ENCODE assay signal across 14 mouse cellular contexts in the genomic region with DNA sequence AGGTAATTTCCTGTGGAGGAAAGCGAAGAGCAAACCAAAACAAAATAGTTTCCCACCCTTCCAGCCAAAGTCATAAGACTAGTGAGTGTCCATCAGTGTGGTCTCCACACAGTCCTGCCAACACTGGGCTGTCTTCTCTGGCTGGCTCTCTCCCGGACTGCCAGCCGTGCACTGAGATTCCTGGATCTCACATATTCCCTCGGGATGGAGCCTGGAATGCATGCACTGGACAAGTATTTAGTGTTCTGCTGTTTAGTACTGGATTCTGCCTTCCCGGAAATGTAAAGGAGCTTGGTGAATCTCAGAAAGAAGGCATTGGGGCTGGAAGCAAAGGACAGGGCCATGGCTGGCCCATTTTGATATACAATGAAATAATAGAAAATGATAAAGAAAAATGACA.
"Had no signal": no experiment of that assay in that cellular context is flagged by ENCODE, and none has a peak within 500 bp of the region (broad histone marks: within the 10 kb centered on the region; RNA-seq: fewer than 3 reads in every experiment).

No protein-coding gene starts in this region.

- H3K4me1 ChIP-seq: midbrain, embryonic 12.5 days; neural tube, embryonic 13.5 days had no signal

- H3K4me2 ChIP-seq: limb, embryonic 13.5 days; midbrain, embryonic 12.5 days; neural tube, embryonic 13.5 days had no signal

- ATAC-seq: midbrain, embryonic 16.5 days had no signal

- H3K9ac ChIP-seq: limb, embryonic 13.5 days; liver, embryonic 14.5 days; midbrain, embryonic 12.5 days; neural tube, embryonic 13.5 days had no signal

- DNase-seq: kidney, adult 8-10 months; left cerebral cortex, postnatal 4 days; lung, adult 18-20 months; lung, postnatal 36 days; retina, postnatal 1 day; right cerebral cortex, postnatal 4 days; spleen, adult 18-20 months; thymus, adult 18-20 months; thymus, postnatal 25 days had no signal

- H3K27me3 ChIP-seq: limb, embryonic 13.5 days; midbrain, embryonic 12.5 days; neural tube, embryonic 13.5 days had no signal

- H3K27ac ChIP-seq: limb, embryonic 13.5 days; liver, embryonic 14.5 days; midbrain, embryonic 12.5 days; neural tube, embryonic 13.5 days had no signal

- H3K4me3 ChIP-seq: limb, embryonic 13.5 days; midbrain, embryonic 12.5 days; neural tube, embryonic 13.5 days had no signal

- H3K9me3 ChIP-seq: limb, embryonic 13.5 days; midbrain, embryonic 12.5 days; neural tube, embryonic 13.5 days had no signal
